Mouse (Mus musculus) embryonic fibroblast, embryonic 13.5 days (primary cell): Measurements from ENCODE around the gene Atl2. TPM values are rescaled to one million over a fixed set of nuclear protein-coding genes. Genes with fewer than 3 reads are reported as not detected.

Experiments used
- H3K27ac ChIP-seq: 2 replicates; pipeline ENCODE4 v1.5.1; 2012; ENCODE audit warnings: low read length, control low read depth, inconsistent platforms; ENCODE audit not compliant: insufficient read depth
- H3K4me1 ChIP-seq: 2 replicates; pipeline ENCODE4 v1.6.1; 2011; ENCODE audit warnings: low read length; ENCODE audit not compliant: control insufficient read depth, insufficient read depth
- H3K4me3 ChIP-seq: 2 replicates; pipeline ENCODE4 v1.5.1; 2011; ENCODE audit warnings: mild to moderate bottlenecking, control low read depth, low read length; ENCODE audit not compliant: insufficient read depth
- CTCF ChIP-seq: IDR thresholded peaks from 2 replicates; pipeline ENCODE4 v1.5.1; 2011; ENCODE audit warnings: mild to moderate bottlenecking, control low read depth, low read length, moderate library complexity, borderline replicate concordance; ENCODE audit not compliant: insufficient read depth
- POLR2A ChIP-seq: IDR thresholded peaks from 2 replicates; pipeline ENCODE4 v1.6.1; 2011; ENCODE audit warnings: low read depth, mild to moderate bottlenecking, control low read depth, low read length, moderate library complexity
- polyA plus RNA-seq: library from polyadenylated mRNA; stranded (reverse); fragments of >200 nt; gene quantifications from 2 replicates; pipeline ENCODE4 v1.2.4, GENCODE M21; 2011; ENCODE audit warnings: low read depth; ENCODE audit not compliant: missing spikeins, insufficient read length

Atl2 gene
- polyA plus RNA-seq, 1 experiment, result 38.9 TPM

DNA sequence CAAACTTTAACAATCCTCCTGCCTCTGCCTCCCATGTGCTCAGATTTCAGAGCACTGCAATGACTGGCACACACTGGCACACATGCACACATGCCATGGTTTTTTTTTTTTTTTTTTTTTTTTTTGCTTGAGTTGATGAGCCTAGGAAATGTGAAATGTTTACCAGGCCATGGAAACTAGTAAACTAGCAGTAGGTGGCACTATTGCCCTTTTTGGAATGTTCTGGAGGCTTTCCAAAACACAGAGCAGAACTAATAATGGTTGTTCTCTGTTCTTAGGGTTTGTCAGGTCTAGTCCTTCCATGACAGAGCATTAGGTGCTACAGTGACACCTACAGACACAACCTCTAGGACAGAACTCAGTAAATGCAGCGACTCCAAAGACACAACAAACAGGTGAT, 33.9 kb downstream of the Atl2 start:
- H3K4me3 ChIP-seq, result no peak overlapping the region
- H3K4me1 ChIP-seq, result no peaks in the 10 kb centered on the region
- TF ChIP-seq POLR2A, result no peak
- no peak for TF ChIP-seq CTCF
- no peak overlapping the region for H3K27ac ChIP-seq

DNA sequence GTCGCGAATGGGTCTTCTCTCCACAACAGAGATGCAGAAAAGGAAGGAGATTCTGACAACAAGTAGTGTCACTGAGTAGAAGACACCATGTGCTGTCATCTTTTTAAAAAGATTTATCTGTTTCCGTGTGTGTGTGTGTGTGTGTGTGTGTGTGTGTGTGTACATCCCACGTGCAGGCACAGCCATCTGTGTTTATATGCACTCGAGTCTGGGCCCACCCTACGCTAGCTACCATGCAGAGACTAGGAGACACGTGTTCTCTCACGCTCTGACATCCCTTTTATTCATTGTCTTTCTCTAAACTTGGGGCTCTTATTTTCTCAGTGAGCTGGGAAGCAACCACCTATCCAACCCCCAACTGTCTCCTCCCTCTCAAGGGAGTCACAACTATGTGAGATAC, 40.4 kb downstream of the Atl2 start:
- TF ChIP-seq CTCF, result no peak
- TF ChIP-seq POLR2A, result no peak
- Histone ChIP-seq H3K4me1 (no peaks in the 10 kb centered on the region), H3K4me3 (no peak overlapping the region), H3K27ac (no peak overlapping the region)

DNA sequence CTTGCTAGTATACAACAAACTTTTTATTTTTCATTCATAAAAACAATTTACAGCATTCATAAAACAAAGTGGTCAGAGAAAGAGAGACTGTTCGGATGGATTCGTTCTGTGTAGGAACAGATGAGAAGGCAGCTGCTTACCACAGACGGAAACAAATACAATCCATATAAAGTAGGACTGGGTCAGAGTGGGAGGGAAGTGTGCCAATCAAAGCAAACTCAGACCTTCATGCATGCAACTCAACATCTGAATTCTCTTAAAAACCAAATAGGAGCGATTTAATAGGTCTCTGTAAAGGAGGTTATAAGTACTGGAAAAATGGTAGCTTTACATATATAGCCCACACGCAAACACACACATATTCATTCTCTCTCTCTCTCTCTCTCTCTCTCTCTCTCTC, 47.5 kb downstream of the Atl2 start:
- Histone ChIP-seq H3K4me3 (no peak overlapping the region), H3K4me1 (no peaks in the 10 kb centered on the region), H3K27ac (peak overlapping the region; percentile 40)
- no peak for TF ChIP-seq POLR2A
- no peak for TF ChIP-seq CTCF

DNA sequence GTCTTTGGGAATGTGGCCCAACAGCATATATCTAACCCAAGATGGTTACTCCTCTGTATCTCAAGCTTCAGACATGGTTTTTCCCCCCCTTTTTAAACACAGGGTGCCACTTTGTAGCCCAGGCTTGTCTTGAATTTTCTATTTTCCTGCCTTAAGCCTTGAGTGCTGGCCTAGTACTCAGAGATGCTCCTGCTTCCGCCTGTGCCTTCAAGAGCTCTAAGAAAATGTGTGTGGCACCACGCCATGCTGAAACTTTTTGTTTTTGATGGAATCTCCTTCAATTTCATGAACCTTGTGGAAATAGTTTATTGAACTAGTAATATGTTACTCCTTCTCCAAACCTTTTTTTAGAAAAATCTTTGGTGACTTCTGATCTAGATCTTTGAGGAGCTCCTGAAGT, 49.7 kb downstream of the Atl2 start:
- H3K27ac ChIP-seq, result no peak overlapping the region
- no peak overlapping the region for H3K4me3 ChIP-seq
- H3K4me1 ChIP-seq, result no peaks in the 10 kb centered on the region
- TF ChIP-seq CTCF, result no peak
- TF ChIP-seq POLR2A, result no peak

DNA sequence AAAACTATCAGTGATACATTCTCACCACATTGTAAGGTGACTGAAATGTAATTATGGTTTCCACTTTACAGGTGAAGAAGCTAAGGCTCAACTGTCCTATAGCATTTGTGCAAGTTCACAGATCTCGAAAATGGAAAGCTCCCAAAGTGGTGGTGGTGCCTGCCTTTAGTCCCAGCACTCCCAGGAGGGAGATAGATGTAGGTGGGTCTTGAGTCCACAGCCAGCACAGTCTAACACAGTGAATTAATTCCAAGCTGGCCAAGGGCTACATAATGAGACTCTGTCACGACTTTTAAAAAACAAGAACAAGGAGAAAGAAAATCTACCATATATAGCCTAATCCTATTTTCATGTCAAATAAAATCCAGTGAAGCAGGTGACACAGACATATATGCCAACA, 50.2 kb downstream of the Atl2 start:
- H3K4me1 ChIP-seq, result no peaks in the 10 kb centered on the region
- no peak overlapping the region for H3K4me3 ChIP-seq
- TF ChIP-seq POLR2A (no peak), CTCF (no peak)
- H3K27ac ChIP-seq, result no peak overlapping the region

DNA sequence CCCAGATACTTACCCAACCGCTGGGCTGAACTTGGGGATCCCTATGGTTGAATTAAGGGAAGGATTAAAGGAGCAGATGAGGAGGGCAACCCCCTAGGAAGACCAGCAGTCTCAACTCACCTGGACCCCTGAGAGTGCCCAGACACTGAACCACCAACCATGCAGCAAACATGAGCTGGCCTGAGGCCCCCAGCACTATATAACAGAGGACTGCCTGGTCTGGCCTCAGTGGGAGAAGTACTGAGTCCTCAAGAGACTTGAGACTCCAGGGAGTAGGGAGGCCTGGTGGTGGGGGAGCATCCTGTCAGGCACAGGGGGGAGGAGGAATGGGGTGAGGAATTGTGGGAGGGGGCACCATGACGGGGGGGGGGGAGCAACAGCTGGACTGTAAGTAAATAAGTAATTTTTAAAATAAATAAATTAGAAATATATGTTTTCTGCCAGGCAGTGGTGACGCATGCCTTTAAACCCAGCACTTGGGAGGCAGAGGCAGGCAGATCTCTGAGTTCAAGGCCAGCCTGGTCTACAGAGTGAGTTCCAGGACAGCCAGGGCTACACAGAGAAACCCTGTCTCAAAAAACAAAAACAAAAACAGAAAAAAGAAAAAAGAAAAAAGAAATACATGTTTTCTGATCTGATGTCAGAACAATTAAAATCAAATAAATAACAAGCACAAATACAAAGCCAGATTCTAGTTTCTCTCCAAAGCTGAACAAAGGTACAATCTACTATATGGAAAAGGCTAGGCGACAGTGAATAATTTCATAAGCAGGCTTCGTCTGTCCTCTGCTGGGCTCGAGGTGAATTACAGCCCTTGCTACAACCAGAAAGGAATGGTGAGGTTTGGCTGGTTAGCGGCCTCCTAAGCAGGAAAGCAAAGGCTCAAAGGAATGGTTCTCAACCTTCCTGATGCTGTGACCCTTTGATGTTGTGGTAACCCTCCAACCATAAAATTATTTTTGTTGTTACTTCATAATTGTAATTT, 55.4 kb downstream of the Atl2 start:
- Histone ChIP-seq H3K4me1 (no peaks in the 10 kb centered on the region), H3K4me3 (no peak overlapping the region), H3K27ac (no peak overlapping the region)
- TF ChIP-seq POLR2A, result no peak
- peak; percentile 53; the same call in 1 of the 2 replicates for TF ChIP-seq CTCF

DNA sequence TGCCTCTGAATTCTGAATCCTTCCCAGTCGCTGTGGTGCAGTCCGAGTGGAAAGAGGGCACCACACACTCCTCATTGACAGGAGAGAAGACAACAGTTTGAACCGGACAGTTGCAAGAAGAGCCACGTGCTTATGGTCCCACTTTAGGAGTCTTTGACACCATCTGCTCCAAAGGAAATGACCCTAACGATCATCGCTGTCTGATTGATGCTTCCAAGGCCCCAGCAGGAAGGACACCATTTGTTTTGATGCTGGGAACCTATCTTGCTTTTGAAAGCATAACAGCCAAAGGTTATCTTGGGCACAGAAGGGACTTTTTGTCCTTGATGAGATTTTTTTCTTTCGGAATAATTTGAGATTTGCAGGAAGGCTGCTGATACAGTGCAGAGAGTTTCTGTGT, 58.9 kb downstream of the Atl2 start:
- peak overlapping the region; percentile 99 for H3K27ac ChIP-seq
- H3K4me3 ChIP-seq, result no peak overlapping the region
- H3K4me1 ChIP-seq, result peaks cover 3% of the 10 kb centered on the region
- TF ChIP-seq CTCF (no peak), POLR2A (no peak)

DNA sequence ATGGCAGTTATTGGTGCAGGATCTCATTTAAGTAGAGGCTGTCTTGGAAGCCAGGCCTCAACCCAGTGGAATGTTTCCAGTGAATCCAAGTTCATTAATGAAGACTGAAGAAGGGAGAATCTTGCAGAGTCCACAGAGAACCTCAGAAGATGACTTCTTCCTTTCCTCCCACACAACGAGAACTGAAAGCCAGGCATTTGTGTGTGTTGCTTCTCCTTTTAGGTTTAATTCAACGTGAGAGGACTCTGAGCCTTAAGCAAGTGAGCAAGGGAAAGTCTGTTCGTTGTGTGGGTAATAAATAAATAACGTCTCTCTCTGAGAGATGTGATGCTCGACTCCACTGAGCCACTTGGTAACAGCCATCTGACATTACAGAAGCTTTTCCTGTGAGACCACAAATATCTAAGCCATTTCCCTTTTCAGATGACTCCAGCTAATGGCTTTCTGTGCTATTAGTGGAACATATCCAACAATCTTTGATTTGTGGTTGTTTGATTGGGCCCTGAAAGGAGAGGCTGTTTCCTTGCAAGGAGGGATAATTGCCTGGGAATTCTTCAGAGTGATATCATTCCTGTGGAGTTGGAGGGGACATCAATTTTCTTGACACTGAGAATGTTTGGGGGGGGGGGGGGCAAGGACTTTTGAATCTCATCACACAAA, 60.1 kb downstream of the Atl2 start:
- no peak for TF ChIP-seq CTCF
- TF ChIP-seq POLR2A, result no peak
- H3K4me3 ChIP-seq, result no peak overlapping the region
- H3K4me1 ChIP-seq, result peaks cover 5% of the 10 kb centered on the region
- H3K27ac ChIP-seq, result peak overlapping the region; percentile 99

DNA sequence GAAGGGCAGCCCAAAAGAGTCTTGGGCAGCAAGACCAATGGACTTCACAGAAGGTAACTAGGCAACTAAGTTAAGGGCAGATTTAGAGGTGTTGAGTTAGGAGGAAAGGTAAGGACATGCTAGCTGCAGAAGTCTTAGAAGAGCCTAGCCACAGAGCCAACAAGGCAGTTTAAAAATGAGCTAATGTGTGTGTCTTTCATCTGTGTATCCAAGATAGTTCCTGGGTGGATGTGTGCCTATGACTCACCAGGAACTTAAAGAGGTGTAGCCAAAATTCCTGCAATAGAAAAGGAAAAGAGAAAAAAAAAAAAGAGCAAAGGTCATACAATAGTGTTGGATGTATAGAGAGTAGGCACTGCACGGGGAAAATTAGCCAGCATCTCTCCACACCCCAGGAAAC, 63.6 kb downstream of the Atl2 start:
- TF ChIP-seq CTCF (no peak), POLR2A (no peak)
- H3K4me3 ChIP-seq, result no peak overlapping the region
- peaks cover 5% of the 10 kb centered on the region for H3K4me1 ChIP-seq
- peak overlapping the region; percentile 74 for H3K27ac ChIP-seq

DNA sequence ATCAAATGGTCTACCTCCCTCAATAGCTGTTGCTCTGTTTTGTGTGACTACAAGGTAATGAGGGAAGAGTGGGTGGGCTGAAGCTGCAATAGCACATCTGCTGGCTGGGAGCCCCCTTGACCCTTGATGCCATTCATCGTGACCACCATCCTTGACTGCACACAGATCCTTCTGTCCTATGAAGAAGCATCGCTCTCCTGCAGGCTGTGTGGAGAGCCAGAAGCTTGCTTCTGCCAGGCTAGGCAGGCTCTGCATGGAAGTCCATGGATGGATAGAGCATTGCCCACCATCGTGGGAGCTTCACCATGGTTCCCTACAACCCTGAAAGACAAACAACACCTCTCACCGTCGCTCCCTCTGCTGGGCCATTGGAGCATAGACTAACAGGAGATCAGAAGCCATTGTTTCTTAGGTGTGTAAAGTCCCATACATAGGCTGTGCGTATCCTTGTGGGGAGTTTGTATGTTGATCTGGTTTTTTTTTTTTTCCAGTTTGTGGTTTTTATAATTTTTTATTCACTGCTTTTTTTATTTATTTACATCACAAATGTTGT, 69.4 kb downstream of the Atl2 start:
- Histone ChIP-seq H3K27ac (no peak overlapping the region), H3K4me1 (peaks cover 7% of the 10 kb centered on the region; the same call in 1 of the 2 replicates), H3K4me3 (no peak overlapping the region)
- no peak for TF ChIP-seq POLR2A
- TF ChIP-seq CTCF, result no peak
